Mouse (Mus musculus) CH12.LX (cell line): ENCODE results near the gene Ror2. TPM values are rescaled to one million over a fixed set of nuclear protein-coding genes. Genes with fewer than 3 reads are reported as not detected.

Experiments
- DNase-seq: peaks from one replicate; pipeline ENCODE4 v3.0.0-alpha.2; 2013; ENCODE audit errors: extremely low read depth
- H3K27ac ChIP-seq: 2 replicates; pipeline ENCODE4 v1.5.1; 2012; ENCODE audit warnings: low read depth, mild to moderate bottlenecking, control low read depth, moderate library complexity; ENCODE audit not compliant: insufficient read depth
- H3K27me3 ChIP-seq: replicated peaks from 2 replicates; pipeline ENCODE3; 2012; ENCODE audit warnings: inconsistent platforms
- H3K36me3 ChIP-seq, 2 experiments: replicated peaks in 1 of 2; 2 replicates each; pipeline versions ENCODE3 to v1.6.1; 2012; ENCODE audit warnings: inconsistent platforms in 1 of 2, low read length in 1 of 2, mild to moderate bottlenecking in 1 of 2, mixed read lengths in 1 of 2, moderate library complexity in 1 of 2; ENCODE audit not compliant: control insufficient read depth in 1 of 2, insufficient read depth in 1 of 2
- H3K4me1 ChIP-seq, 2 experiments: 2 replicates each; pipeline ENCODE4 v1.6.1; 2012; ENCODE audit warnings: inconsistent platforms in 1 of 2, moderate library complexity in 1 of 2; ENCODE audit not compliant: insufficient read depth in 2 of 2, control insufficient read depth in 1 of 2
- H3K4me2 ChIP-seq: 2 replicates; pipeline ENCODE4 v1.6.1; 2012; ENCODE audit warnings: low read depth, mild to moderate bottlenecking, control low read depth; ENCODE audit not compliant: poor library complexity, insufficient read depth, severe bottlenecking
- H3K4me3 ChIP-seq, 3 experiments: fragments of 150-350 bp in 1 of 3; sonication (generic) in 1 of 3; replicated peaks in 1 of 3; 2 replicates each; pipeline versions ENCODE3 to v1.5.1; 2011 to 2012; ENCODE audit warnings: low read depth in 2 of 3, low read length in 2 of 3, mild to moderate bottlenecking in 2 of 3, moderate library complexity in 2 of 3, control low read depth in 1 of 3, improper control_type of control experiment in 1 of 3, inconsistent platforms in 1 of 3, mixed read lengths in 1 of 3; ENCODE audit not compliant: poor library complexity in 1 of 3
- H3K79me2 ChIP-seq: replicated peaks from 2 replicates; pipeline ENCODE4 v1.6.1; 2012; ENCODE audit warnings: mild to moderate bottlenecking, moderate library complexity; ENCODE audit not compliant: control insufficient read depth, poor library complexity, insufficient read depth, severe bottlenecking; ENCODE audit errors: extremely low read depth
- H3K9ac ChIP-seq: 2 replicates; pipeline ENCODE4 v1.6.1; 2012; ENCODE audit warnings: low read depth, mild to moderate bottlenecking, control low read depth, moderate library complexity; ENCODE audit not compliant: insufficient read depth
- H3K9me3 ChIP-seq: replicated peaks from 2 replicates; pipeline ENCODE3; 2012; ENCODE audit warnings: low read length, inconsistent platforms, mixed read lengths
- BHLHE40 ChIP-seq: IDR thresholded peaks from 2 replicates; pipeline ENCODE4 v1.6.1; 2011; ENCODE audit warnings: mild to moderate bottlenecking, low read depth, low read length, improper control_type of control experiment
- CHD2 ChIP-seq: IDR thresholded peaks from 2 replicates; pipeline ENCODE4 v1.6.1; 2011; ENCODE audit warnings: low read length, improper control_type of control experiment
- CTCF ChIP-seq, 2 experiments: IDR thresholded peaks in 1 of 2; conservative IDR thresholded peaks in 1 of 2; 2 replicates each; pipeline ENCODE4 v1.5.1; 2011 to 2012; ENCODE audit warnings: low read depth in 2 of 2, low read length in 2 of 2, improper control_type of control experiment in 1 of 2, inconsistent platforms in 1 of 2, mild to moderate bottlenecking in 1 of 2, moderate library complexity in 1 of 2
- ELF1 ChIP-seq: IDR thresholded peaks from 2 replicates; pipeline ENCODE4 v1.6.1; 2014; ENCODE audit warnings: low read depth, mild to moderate bottlenecking, inconsistent platforms, low read length, improper control_type of control experiment
- EP300 ChIP-seq: IDR thresholded peaks from 2 replicates; pipeline ENCODE4 v1.6.1; 2011; ENCODE audit warnings: low read length, improper control_type of control experiment
- GABPA ChIP-seq: IDR thresholded peaks from 2 replicates; pipeline ENCODE4 v1.6.1; 2012; ENCODE audit warnings: low read depth, low read length, improper control_type of control experiment, inconsistent platforms; ENCODE audit not compliant: insufficient replicate concordance
- IRF4 ChIP-seq: IDR thresholded peaks from 2 replicates; pipeline ENCODE4 v1.6.1; 2014; ENCODE audit warnings: low read depth, mild to moderate bottlenecking, inconsistent platforms, low read length, improper control_type of control experiment
- JUND ChIP-seq: conservative IDR thresholded peaks from 2 replicates; pipeline ENCODE4 v1.6.1; 2011; ENCODE audit warnings: low read depth, low read length, improper control_type of control experiment
- KAT2A ChIP-seq: IDR thresholded peaks from 2 replicates; pipeline ENCODE4 v1.6.1; 2012; ENCODE audit warnings: low read length, improper control_type of control experiment, inconsistent platforms; ENCODE audit not compliant: insufficient replicate concordance
- MAX ChIP-seq: IDR thresholded peaks from 2 replicates; pipeline ENCODE4 v1.6.1; 2011; ENCODE audit warnings: low read length, improper control_type of control experiment
- MXI1 ChIP-seq: IDR thresholded peaks from 2 replicates; pipeline ENCODE4 v1.6.1; 2011; ENCODE audit warnings: mild to moderate bottlenecking, low read depth, low read length, improper control_type of control experiment
- MYC ChIP-seq: IDR thresholded peaks from 2 replicates; pipeline ENCODE4 v1.6.1; 2011; ENCODE audit warnings: low read depth, mild to moderate bottlenecking, improper control_type of control experiment, low read length
- NELFE ChIP-seq: IDR thresholded peaks from 2 replicates; pipeline ENCODE4 v1.6.1; 2011; ENCODE audit warnings: low read depth, low read length, improper control_type of control experiment
- NRF1 ChIP-seq: IDR thresholded peaks from 2 replicates; pipeline ENCODE4 v1.6.1; 2014; ENCODE audit warnings: low read depth, mild to moderate bottlenecking, inconsistent platforms, low read length, improper control_type of control experiment, moderate library complexity
- PAX5 ChIP-seq: IDR thresholded peaks from 2 replicates; pipeline ENCODE4 v1.6.1; 2012; ENCODE audit warnings: low read length, inconsistent platforms, mixed read lengths
- RAD21 ChIP-seq: IDR thresholded peaks from 2 replicates; pipeline ENCODE4 v1.6.1; 2011; ENCODE audit warnings: low read depth, mild to moderate bottlenecking, low read length, improper control_type of control experiment, moderate library complexity
- SMC3 ChIP-seq: IDR thresholded peaks from 2 replicates; pipeline ENCODE4 v1.6.1; 2011; ENCODE audit warnings: low read depth, low read length, improper control_type of control experiment
- TBP ChIP-seq: conservative IDR thresholded peaks from 2 replicates; pipeline ENCODE4 v1.6.1; 2011; ENCODE audit warnings: low read depth, low read length, improper control_type of control experiment
- USF1 ChIP-seq: IDR thresholded peaks from 2 replicates; pipeline ENCODE4 v1.6.1; 2014; ENCODE audit warnings: low read depth, mild to moderate bottlenecking, inconsistent platforms, low read length, improper control_type of control experiment
- USF2 ChIP-seq: conservative IDR thresholded peaks from 2 replicates; pipeline ENCODE4 v1.6.1; 2011; ENCODE audit warnings: low read depth, low read length, improper control_type of control experiment
- ZC3H11A ChIP-seq: IDR thresholded peaks from 2 replicates; pipeline ENCODE4 v1.6.1; 2012; ENCODE audit warnings: low read depth, mild to moderate bottlenecking, inconsistent platforms, low read length, improper control_type of control experiment
- ZKSCAN1 ChIP-seq: IDR thresholded peaks from 2 replicates; pipeline ENCODE4 v1.6.1; 2012; ENCODE audit warnings: low read depth, inconsistent platforms, low read length, improper control_type of control experiment, borderline replicate concordance
- dilution Hi-C: fragments of 300-500 bp; cut with MboI; formaldehyde crosslinking; loops from 2 replicates; pipeline ENCODE4 v1.14.3; 2020; ENCODE audit warnings: low sequenced_read_pairs; ENCODE audit not compliant: extremely low pct_unique_long_range_greater_than_20kb, extremely low pct_ligation_motif_present
- in situ Hi-C: fragments of 300-500 bp; cut with MboI; formaldehyde crosslinking; loops from 3 replicates; pipeline ENCODE4 v1.14.3; 2019; ENCODE audit warnings: low sequenced_read_pairs, low pct_ligation_motif_present, low pct_unique_long_range_greater_than_20kb, mixed read lengths
- polyA plus RNA-seq: library from polyadenylated mRNA; unstranded; fragments of >175 nt; gene quantifications from 2 replicates; pipeline ENCODE4 v1.2.1, GENCODE M21; 2012; ENCODE audit warnings: low read depth; ENCODE audit not compliant: insufficient read length
- total RNA-seq, 2 experiments: library from RNA; depleted of rRNA; stranded (reverse); fragments of 300-350 nt in 1 of 2; fragments of >200 nt in 1 of 2; gene quantifications; 2 replicates each; pipeline ENCODE4 v1.2.3; 2012 to 2014

Gene Ror2
- total and polyA plus RNA-seq, 3 experiments, result 0.13 to 0.63 (median 0.16) TPM

DNA sequence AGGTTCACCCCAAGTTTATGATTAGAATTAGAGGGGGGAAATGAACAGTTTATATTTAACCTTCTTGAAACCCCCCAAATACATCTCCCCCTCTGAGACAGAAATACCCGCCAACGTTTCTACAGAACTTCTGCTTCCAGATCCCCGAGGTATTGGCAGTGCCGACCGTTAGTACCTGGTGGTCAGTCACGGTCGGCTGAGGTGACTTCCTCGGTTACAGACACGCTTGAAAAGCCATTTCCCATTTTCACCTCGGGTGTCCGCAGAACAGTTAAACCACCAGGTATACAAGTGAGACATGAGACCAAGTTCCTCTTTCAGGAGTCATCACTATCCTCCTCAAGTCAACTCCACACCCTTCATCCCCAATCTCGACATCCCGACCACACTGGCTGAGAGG lies 179.2 kb downstream of the Ror2 start:
- Histone ChIP-seq H3K9me3 (no peaks in the 10 kb centered on the region), H3K9ac (no peak overlapping the region), H3K27me3 (peaks cover 20% of the 10 kb centered on the region), H3K4me1 (peaks cover 10 to 26% of the 10 kb centered on the region in 2 experiments; a peak in 3 of 4 replicates), H3K27ac (no peak overlapping the region), H3K4me2 (no peak overlapping the region), H3K79me2 (no peaks in the 10 kb centered on the region), H3K36me3 (no peaks in the 10 kb centered on the region), H3K4me3 (no peak overlapping the region)
- in situ Hi-C loops, result no loop called here
- TF ChIP-seq PAX5 (no peak), JUND (0 out of 2 replicates have a peak, but pooled peaks have one; percentile 0), NELFE (no peak), USF1 (no peak), MXI1 (no peak), IRF4 (no peak), BHLHE40 (peak; percentile 49)
- dilution Hi-C loops, result no loop called here
- peak; percentile 24 for DNase-seq

DNA sequence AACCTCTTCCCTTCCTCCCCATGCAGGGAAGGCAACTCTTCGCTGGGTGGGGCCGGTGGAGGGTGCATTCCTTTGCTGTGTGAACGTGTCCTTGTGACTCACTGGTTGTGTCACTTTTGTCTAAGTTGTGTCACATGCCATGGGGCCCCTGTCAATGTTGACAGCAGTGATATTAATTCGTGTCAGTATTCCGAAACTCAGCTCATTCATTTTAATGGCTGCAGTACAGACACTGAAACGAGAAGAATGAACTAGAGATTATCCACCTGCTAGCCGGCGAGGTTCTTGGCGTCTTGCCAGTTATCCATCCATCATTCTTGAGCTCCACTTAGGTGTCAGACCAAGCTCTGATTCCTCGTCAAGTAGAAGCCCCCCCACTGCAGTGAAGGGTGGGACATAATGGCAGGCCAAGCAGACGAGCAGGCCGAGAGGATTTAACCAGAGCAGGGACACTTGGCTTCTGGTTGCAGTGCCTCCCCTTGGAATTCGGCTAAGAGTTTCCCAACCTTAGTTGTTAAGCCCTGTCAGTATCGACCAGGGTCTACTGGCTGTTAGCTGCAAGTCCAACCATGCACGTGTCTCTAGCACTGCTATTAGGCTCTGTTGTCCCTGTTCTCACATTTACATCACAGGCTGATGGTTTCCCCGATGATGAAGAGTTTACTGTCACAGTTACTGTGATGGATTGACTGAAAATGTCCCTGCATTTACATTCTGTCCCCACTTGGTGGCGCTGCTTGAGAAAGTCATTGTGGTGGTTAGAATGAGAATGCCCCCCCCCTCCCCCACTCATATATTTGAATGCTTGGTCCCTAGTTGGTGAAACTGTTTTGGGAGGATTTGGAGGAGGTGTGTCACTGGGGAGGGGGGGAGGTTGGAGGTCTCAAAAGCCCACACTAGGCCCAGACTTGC lies 185.9 kb downstream of the Ror2 start:
- H3K27me3 ChIP-seq, result peaks cover 6% of the 10 kb centered on the region
- no peak overlapping the region for H3K27ac ChIP-seq
- in situ Hi-C loops (loop anchor here (5.0 to 10.0 kb wide), 6 partner anchors 85 to 1265 kb away; no protein-coding TSS in a partner anchor), dilution Hi-C loops (no loop called here)
- H3K79me2 ChIP-seq, result no peaks in the 10 kb centered on the region
- no peak overlapping the region for H3K4me2 ChIP-seq
- H3K9ac ChIP-seq, result no peak overlapping the region
- peaks cover 2 to 12% of the 10 kb centered on the region in 2 experiments; a peak in 2 of 4 replicates for H3K4me1 ChIP-seq
- no peaks in the 10 kb centered on the region for H3K36me3 ChIP-seq
- no peak overlapping the region for H3K4me3 ChIP-seq
- DNase-seq, result peak; percentile 23
- H3K9me3 ChIP-seq, result no peaks in the 10 kb centered on the region
- TF ChIP-seq RAD21, result no peak
- peak; percentile 26 to 51; a peak in 3 of 4 replicates for TF ChIP-seq CTCF (conservative IDR thresholded peaks at IDR 0.05 in 1 of 2, IDR thresholded peaks at IDR 0.05 in 1 of 2; ENCODE audit: low read depth in 2 of 2, low read length in 2 of 2)

DNA sequence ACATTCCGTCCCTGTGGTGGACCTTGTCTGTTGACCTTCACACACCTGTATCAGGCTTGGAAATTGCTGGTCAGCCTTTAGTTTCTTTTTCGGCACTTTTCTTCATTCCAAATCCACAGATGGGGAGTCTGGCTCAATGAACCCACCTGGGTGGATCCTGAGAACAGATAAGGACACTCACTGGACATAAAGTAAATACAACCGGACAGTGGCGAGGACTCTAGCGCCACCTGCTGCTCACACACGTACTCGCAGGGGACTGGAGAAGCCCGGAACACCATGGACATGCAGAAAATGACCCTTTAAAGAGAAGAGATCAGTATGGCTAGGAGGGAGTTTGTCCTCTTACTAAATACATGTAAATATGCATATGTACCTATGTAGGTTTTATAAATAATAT lies 189.3 kb downstream of the Ror2 start:
- Histone ChIP-seq H3K4me1 (peaks cover 2 to 12% of the 10 kb centered on the region in 2 experiments; a peak in 2 of 4 replicates), H3K9me3 (no peaks in the 10 kb centered on the region), H3K79me2 (no peaks in the 10 kb centered on the region), H3K4me2 (peak overlapping the region; percentile 37; the same call in 1 of the 2 replicates), H3K27me3 (peaks cover 5% of the 10 kb centered on the region), H3K4me3 (no peak overlapping the region), H3K9ac (no peak overlapping the region), H3K36me3 (no peaks in the 10 kb centered on the region), H3K27ac (no peak overlapping the region)
- dilution Hi-C loops (no loop called here), in situ Hi-C loops (loop anchor here (5.0 to 10.0 kb wide), 6 partner anchors 82 to 1262 kb away; no protein-coding TSS in a partner anchor)
- DNase-seq, result peak; percentile 47
- TF ChIP-seq JUND, result no peak
- TF ChIP-seq USF2, result no peak
- no peak for TF ChIP-seq IRF4
- no peak for TF ChIP-seq MXI1
- TF ChIP-seq ELF1, result no peak
- TF ChIP-seq KAT2A, result no peak
- TF ChIP-seq SMC3, result peak; percentile 96
- no peak for TF ChIP-seq PAX5
- TF ChIP-seq ZC3H11A, result peak; percentile 78
- TF ChIP-seq USF1, result no peak
- no peak for TF ChIP-seq BHLHE40
- TF ChIP-seq GABPA, result no peak
- TF ChIP-seq NRF1, result no peak
- TF ChIP-seq CHD2, result no peak
- no peak for TF ChIP-seq TBP
- no peak for TF ChIP-seq MAX
- no peak for TF ChIP-seq NELFE
- peak; percentile 91 to 96 for TF ChIP-seq CTCF (conservative IDR thresholded peaks at IDR 0.05 in 1 of 2, IDR thresholded peaks at IDR 0.05 in 1 of 2; ENCODE audit: low read depth in 2 of 2, low read length in 2 of 2)
- peak; percentile 87 for TF ChIP-seq RAD21
- no peak for TF ChIP-seq EP300
- no peak for TF ChIP-seq MYC
- TF ChIP-seq ZKSCAN1, result no peak
